Mouse (Mus musculus): ENCODE data around the gene Tomm40l. TPM values are rescaled to one million over a fixed set of nuclear protein-coding genes. Genes with fewer than 3 reads are reported as not detected.

The Tomm40l gene
- polyA plus RNA-seq, 1 experiment from 2014 or later = 27.2 TPM

DNA sequence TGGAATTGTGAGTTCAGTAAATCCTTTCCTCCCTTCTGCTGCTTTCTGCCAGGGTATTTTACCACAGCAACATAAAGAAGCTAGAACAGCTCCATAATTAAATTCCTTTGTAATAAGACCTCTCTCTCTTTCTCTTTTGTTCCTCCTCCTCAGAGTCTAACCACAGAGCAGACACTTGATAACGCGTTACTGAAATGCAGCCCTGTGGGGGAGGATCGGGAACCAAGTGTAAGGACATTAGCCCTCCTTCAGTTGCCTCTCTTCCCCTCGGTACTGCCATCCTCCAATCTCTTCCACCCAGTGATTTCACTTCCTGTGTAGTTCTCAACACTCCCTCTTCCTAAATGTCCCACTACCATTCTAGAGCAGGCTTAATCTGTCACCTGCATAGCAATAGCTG, 12.9 kb downstream of the Tomm40l start:
- Histone ChIP-seq H3K4me1 (replicated peaks; ENCODE audit: control insufficient read depth, insufficient read depth, low read length) (no peaks in the 10 kb centered on the region), H3K9ac (ENCODE audit: low read length) (no peak overlapping the region), H3K27me3 (replicated peaks; ENCODE audit: control insufficient read depth, insufficient read depth, low read length) (0 out of 2 replicates have a peak, but pooled peaks cover 3% of the 10 kb centered on the region), H3K4me2 (ENCODE audit: low read length) (no peak overlapping the region), H3K36me3 (ENCODE audit: control insufficient read depth, insufficient read depth, low read length) (no peaks in the 10 kb centered on the region), H3K27ac (ENCODE audit: low read depth) (no peak overlapping the region), H3K9me3 (ENCODE audit: control insufficient read depth, low read length) (no peaks in the 10 kb centered on the region), H3K4me3 (ENCODE audit: low read depth, low read length) (no peak overlapping the region)
- DNase-seq (ENCODE audit: low spot score) = no peak
- no peak for ATAC-seq (replicated peaks; ENCODE audit: low FRiP score, low TSS enrichment, low read depth)
- WGBS = 29% methylated on average over 4 of the region's 4 CpGs

DNA sequence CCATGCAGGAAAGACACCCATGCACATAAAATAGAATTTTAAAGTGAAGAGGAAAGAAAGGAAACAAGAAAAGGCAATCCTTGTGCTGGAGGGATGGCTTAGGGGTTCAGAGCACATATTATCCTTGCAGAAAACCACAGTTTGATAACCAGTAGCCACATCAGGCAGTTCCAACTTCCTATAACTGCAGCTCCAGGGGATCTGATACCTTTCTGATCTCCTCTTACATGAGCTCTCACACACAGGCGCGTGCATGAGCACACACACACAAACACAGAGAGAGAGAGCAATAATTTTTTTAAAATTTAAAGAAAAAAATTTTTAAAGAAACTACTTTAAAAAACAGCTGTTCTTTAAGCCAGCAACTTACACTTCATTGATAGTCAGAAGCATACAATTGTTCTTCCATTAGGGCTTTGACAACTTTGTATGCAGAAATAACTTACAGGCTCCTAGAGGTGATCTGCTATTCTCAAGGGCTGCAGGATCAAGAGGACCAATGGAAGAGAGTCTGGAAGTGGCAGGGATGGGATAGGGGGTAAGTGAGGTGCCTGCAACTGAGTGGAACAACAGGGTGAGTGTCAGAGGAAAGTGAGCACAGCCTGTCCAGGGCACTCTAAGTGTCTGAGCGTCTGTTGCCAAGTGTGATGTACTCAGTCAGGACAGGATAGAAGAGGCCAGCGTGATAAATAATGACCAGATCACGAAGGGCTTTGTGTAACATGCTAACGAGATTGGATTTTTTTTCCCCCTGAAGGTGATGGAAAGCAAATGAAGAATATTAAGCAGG, 16.4 kb downstream of the Tomm40l start:
- no peak for ATAC-seq (replicated peaks; ENCODE audit: low FRiP score, low TSS enrichment, low read depth)
- Histone ChIP-seq H3K9ac (ENCODE audit: low read length) (no peak overlapping the region), H3K4me3 (ENCODE audit: low read depth, low read length) (no peak overlapping the region), H3K4me1 (replicated peaks; ENCODE audit: control insufficient read depth, insufficient read depth, low read length) (no peaks in the 10 kb centered on the region), H3K4me2 (ENCODE audit: low read length) (no peak overlapping the region), H3K27ac (ENCODE audit: low read depth) (no peak overlapping the region), H3K9me3 (ENCODE audit: control insufficient read depth, low read length) (no peaks in the 10 kb centered on the region), H3K36me3 (ENCODE audit: control insufficient read depth, insufficient read depth, low read length) (no peaks in the 10 kb centered on the region), H3K27me3 (replicated peaks; ENCODE audit: control insufficient read depth, insufficient read depth, low read length) (0 out of 2 replicates have a peak, but pooled peaks cover 3% of the 10 kb centered on the region)
- WGBS = 83% methylated on average over 6 of the region's 6 CpGs
- no peak for DNase-seq (ENCODE audit: low spot score)

DNA sequence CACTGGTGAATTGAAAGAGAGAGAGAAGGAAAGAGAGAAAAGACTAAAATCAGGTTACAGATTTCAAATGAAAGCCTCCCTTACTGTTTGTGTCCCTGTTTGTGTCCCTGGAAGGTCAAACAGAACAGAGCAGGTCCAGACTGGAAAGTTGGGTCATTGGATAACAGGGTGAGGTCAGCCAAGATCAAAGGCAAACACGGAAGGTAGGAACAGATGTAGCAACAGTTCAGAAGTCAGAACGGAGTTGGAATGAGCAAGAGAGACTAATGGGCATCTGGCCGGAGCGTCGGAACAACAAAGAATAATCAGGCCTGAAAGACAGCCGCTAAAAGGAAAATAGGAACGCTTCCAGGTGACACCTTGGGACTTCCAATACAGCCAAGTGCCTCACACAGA, 18.1 kb downstream of the Tomm40l start:
- 64% methylated on average over 7 of the region's 7 CpGs for WGBS
- Histone ChIP-seq H3K27ac (ENCODE audit: low read depth) (no peak overlapping the region), H3K9ac (ENCODE audit: low read length) (no peak overlapping the region), H3K4me2 (ENCODE audit: low read length) (no peak overlapping the region), H3K9me3 (ENCODE audit: control insufficient read depth, low read length) (no peaks in the 10 kb centered on the region), H3K27me3 (replicated peaks; ENCODE audit: control insufficient read depth, insufficient read depth, low read length) (no peaks in the 10 kb centered on the region), H3K4me3 (ENCODE audit: low read depth, low read length) (no peak overlapping the region), H3K4me1 (replicated peaks; ENCODE audit: control insufficient read depth, insufficient read depth, low read length) (no peaks in the 10 kb centered on the region), H3K36me3 (ENCODE audit: control insufficient read depth, insufficient read depth, low read length) (no peaks in the 10 kb centered on the region)
- ATAC-seq (replicated peaks; ENCODE audit: low FRiP score, low TSS enrichment, low read depth) (no peak), DNase-seq (ENCODE audit: low spot score) (no peak)

DNA sequence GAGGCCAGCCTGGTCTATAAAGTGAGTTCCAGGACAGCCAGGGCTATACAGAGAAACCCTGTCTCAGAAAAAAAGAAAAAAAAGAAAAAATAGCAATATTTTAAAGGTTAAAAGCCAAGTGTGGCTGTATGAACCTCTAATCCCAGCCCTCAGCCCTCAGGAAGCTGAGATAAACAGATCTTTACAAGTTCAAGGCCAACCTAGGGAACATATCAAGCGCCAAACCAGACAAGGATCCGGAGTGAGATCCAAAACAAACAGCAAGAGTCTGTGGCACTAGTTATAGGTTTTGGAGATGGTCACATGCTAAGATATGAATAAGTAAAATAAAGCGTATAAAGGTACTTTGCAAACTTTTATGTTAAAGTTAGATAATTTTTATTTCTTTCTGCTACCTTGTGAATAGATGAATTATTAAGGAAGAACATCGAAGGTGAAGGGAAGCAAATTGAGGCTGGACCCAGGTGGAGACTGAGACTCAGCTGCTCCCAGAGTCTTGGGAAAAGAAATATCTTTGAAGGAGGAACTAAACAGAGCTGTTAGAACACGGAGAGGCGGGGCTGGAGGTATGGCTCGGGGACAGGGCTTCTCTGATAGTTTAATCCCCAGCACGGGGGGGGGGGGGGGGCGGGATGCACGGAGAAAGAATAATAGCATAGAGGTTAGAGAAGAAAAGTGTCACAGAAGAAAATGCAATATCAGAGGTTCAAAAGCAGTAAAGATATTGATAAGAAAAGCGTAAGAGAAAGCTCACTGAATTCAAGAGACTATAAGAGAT, 18.7 kb downstream of the Tomm40l start:
- ATAC-seq (replicated peaks; ENCODE audit: low FRiP score, low TSS enrichment, low read depth) (no peak), DNase-seq (ENCODE audit: low spot score) (no peak)
- no peaks in the 10 kb centered on the region for H3K36me3 ChIP-seq (ENCODE audit: control insufficient read depth, insufficient read depth, low read length)
- no peak overlapping the region for H3K9ac ChIP-seq (ENCODE audit: low read length)
- H3K4me3 ChIP-seq (ENCODE audit: low read depth, low read length) = no peak overlapping the region
- H3K4me2 ChIP-seq (ENCODE audit: low read length) = no peak overlapping the region
- H3K4me1 ChIP-seq (replicated peaks; ENCODE audit: control insufficient read depth, insufficient read depth, low read length) = no peaks in the 10 kb centered on the region
- H3K9me3 ChIP-seq (ENCODE audit: control insufficient read depth, low read length) = no peaks in the 10 kb centered on the region
- 50% methylated on average over 11 of the region's 11 CpGs for WGBS
- no peaks in the 10 kb centered on the region for H3K27me3 ChIP-seq (replicated peaks; ENCODE audit: control insufficient read depth, insufficient read depth, low read length)
- H3K27ac ChIP-seq (ENCODE audit: low read depth) = no peak overlapping the region

DNA sequence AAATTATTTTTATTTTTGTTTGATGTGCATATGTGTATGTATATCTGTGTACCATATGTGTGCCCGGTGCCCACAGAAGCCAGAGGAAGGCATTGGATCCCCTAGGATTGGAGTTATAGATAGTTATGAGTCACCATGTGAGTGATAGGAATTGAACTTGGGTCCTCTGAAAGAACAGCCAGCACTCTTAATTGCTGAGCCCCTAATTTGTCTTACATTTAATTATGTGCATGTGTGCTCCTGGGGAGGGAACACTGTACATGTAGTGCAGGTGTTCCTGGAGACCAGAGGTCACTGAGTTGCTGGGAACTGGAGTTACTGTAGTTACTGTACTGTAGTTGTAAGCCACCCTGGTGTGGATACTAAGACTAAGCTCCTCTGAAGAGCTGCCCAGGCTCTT, 21.5 kb downstream of the Tomm40l start:
- Histone ChIP-seq H3K4me1 (replicated peaks; ENCODE audit: control insufficient read depth, insufficient read depth, low read length) (peaks cover 1% of the 10 kb centered on the region; the same call in 1 of the 2 replicates), H3K36me3 (ENCODE audit: control insufficient read depth, insufficient read depth, low read length) (no peaks in the 10 kb centered on the region), H3K27me3 (replicated peaks; ENCODE audit: control insufficient read depth, insufficient read depth, low read length) (peaks cover 13% of the 10 kb centered on the region), H3K4me3 (ENCODE audit: low read depth, low read length) (no peak overlapping the region), H3K9ac (ENCODE audit: low read length) (no peak overlapping the region), H3K9me3 (ENCODE audit: control insufficient read depth, low read length) (no peaks in the 10 kb centered on the region), H3K4me2 (ENCODE audit: low read length) (no peak overlapping the region), H3K27ac (ENCODE audit: low read depth) (no peak overlapping the region)
- WGBS = 97% methylated on average over 1 of the region's 1 CpGs
- ATAC-seq (replicated peaks; ENCODE audit: low FRiP score, low TSS enrichment, low read depth) (no peak), DNase-seq (ENCODE audit: low spot score) (no peak)

DNA sequence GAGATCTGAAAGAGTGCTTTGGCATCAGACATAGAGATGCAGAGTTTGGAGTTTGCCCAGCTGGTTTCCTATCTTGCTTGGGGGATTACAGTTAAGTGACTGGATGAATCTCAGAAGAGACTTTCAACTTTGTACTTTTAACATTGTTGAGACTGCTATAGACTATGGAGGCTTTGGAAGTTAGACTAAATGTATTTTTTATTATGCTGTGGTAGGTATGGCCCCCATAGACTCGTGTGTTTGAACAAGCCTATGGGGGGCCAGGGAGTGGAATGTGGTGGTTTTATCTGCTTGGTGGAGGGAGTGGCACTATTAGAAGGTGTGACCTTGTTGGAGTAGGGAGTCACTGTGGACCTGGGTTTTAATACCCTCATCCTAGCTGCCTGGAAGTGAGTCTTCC, 22.8 kb downstream of the Tomm40l start:
- Histone ChIP-seq H3K9ac (ENCODE audit: low read length) (no peak overlapping the region), H3K27me3 (replicated peaks; ENCODE audit: control insufficient read depth, insufficient read depth, low read length) (peaks cover 23% of the 10 kb centered on the region), H3K4me3 (ENCODE audit: low read depth, low read length) (no peak overlapping the region), H3K36me3 (ENCODE audit: control insufficient read depth, insufficient read depth, low read length) (no peaks in the 10 kb centered on the region), H3K4me1 (replicated peaks; ENCODE audit: control insufficient read depth, insufficient read depth, low read length) (peaks cover 6% of the 10 kb centered on the region; the same call in 1 of the 2 replicates), H3K4me2 (ENCODE audit: low read length) (no peak overlapping the region), H3K9me3 (ENCODE audit: control insufficient read depth, low read length) (no peaks in the 10 kb centered on the region), H3K27ac (ENCODE audit: low read depth) (no peak overlapping the region)
- ATAC-seq (replicated peaks; ENCODE audit: low FRiP score, low TSS enrichment, low read depth) (no peak), DNase-seq (ENCODE audit: low spot score) (no peak)
- WGBS = 50% methylated on average over 1 of the region's 1 CpGs

DNA sequence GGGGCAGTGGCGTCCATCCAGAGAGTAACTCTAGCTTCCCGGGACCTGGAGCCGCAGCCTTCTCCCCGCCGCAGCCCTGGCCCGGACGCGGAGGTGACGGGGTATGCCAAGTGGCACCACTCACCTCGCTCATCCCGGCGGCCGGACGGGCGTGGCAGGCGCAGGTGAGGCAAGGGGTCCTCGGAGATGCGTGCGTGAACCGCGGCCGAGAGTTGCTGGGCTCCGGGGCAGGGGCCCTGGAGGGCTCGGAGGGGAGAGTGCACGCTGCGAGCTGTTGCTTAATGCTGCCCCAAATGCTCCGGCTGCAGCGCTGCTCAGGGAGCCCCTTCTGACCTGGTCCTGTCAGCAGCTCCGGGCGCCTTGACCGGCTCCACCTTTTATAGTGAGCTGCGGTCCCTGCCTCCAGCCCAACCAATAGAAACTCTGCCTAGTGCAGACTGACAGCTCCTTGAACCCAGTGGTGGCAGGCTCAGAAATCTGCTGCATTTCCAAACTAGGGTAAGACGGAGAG, 26.4 kb downstream of the Tomm40l start, which contains the start of gene Pcp4l1:
Pcp4l1 (minus strand) TSS at position 382 of the 511 bp plus-strand sequence.
- H3K9ac ChIP-seq (ENCODE audit: low read length) = peak within 1 kb of the TSS; percentile 36
- H3K27me3 ChIP-seq (replicated peaks; ENCODE audit: control insufficient read depth, insufficient read depth, low read length) = peaks cover 33% of the 10 kb centered on the region
- no peak within 1 kb of the TSS for H3K27ac ChIP-seq (ENCODE audit: low read depth)
- H3K4me1 ChIP-seq (replicated peaks; ENCODE audit: control insufficient read depth, insufficient read depth, low read length) = peaks cover 29% of the 10 kb centered on the region
- no peaks in the 10 kb centered on the region for H3K9me3 ChIP-seq (ENCODE audit: control insufficient read depth, low read length)
- ATAC-seq (replicated peaks; ENCODE audit: low FRiP score, low TSS enrichment, low read depth) (peak; percentile 80), DNase-seq (ENCODE audit: low spot score) (peak; percentile 75)
- H3K36me3 ChIP-seq (ENCODE audit: control insufficient read depth, insufficient read depth, low read length) = no peaks in the 10 kb centered on the region
- WGBS = under 1% methylated on average over 33 of the region's 33 CpGs
- peak within 1 kb of the TSS; percentile 50 for H3K4me3 ChIP-seq (ENCODE audit: low read depth, low read length)
- H3K4me2 ChIP-seq (ENCODE audit: low read length) = peak within 1 kb of the TSS; percentile 94

DNA sequence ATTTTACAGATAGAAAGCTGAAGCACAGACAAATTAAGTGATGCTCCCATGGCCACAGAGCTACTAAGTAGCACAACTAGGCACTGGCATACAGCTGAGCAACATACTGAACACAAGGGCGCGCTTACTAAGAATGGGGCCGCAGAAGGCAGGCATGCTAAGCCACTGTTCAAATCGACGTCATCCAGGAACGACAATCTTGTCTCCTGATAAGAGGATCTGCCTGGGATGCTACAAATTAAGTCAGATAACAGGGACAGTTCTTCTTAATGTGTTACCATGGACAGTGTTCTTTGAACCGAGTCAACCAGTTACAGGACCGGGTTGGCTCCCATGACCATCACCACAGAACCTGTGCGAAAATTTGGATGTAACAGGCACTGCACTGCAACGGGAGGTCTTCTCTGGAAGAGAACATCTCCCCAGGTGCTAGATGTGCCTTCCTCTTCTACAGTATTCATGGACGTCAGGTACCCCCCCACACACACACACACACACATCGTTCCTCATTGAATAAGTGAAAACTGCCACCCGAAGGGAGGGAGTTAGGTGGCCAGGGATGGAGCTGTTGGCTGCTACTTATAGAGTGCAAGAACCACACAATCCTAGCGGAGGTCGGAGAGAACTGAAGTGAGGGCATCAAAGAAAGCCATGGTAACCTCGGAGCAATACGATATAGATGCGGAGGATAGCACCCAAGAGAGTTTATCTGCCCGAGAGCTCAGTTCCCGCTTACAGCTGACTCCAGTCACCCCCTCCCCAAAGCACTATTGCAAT, 27.1 kb downstream of the Tomm40l start:
- Histone ChIP-seq H3K4me1 (replicated peaks; ENCODE audit: control insufficient read depth, insufficient read depth, low read length) (peaks cover 29% of the 10 kb centered on the region), H3K27me3 (replicated peaks; ENCODE audit: control insufficient read depth, insufficient read depth, low read length) (peaks cover 33% of the 10 kb centered on the region), H3K9me3 (ENCODE audit: control insufficient read depth, low read length) (no peaks in the 10 kb centered on the region), H3K9ac (ENCODE audit: low read length) (peak overlapping the region; percentile 36; the same call in 1 of the 2 replicates), H3K4me3 (ENCODE audit: low read depth, low read length) (peak overlapping the region; percentile 50), H3K27ac (ENCODE audit: low read depth) (no peak overlapping the region), H3K36me3 (ENCODE audit: control insufficient read depth, insufficient read depth, low read length) (no peaks in the 10 kb centered on the region), H3K4me2 (ENCODE audit: low read length) (peak overlapping the region; percentile 94)
- ATAC-seq (replicated peaks; ENCODE audit: low FRiP score, low TSS enrichment, low read depth) = no peak
- DNase-seq (ENCODE audit: low spot score) = no peak
- 13% methylated on average over 20 of the region's 20 CpGs for whole genome bisulfite sequencing
